Mouse (Mus musculus) neural tube, embryonic 14.5 days (tissue): ENCODE results near the gene Slfn9. TPM values are rescaled to one million over a fixed set of nuclear protein-coding genes. Genes with fewer than 3 reads are reported as not detected.
"Not testable (repeated sequence)": the region's sequence is repeated elsewhere in the genome, so short reads cannot be mapped to it uniquely, and the experiment has no call there.

Experiments used
- ATAC-seq: fragments of 200-750 bp; cut with Nextera tagmentation; 2 replicates; pipeline ENCODE4 v1.8.0; 2017; ENCODE audit warnings: low read depth, mild to moderate bottlenecking, moderate TSS enrichment, moderate library complexity
- H3K27ac ChIP-seq: fragments of 300-500 bp; sonication (generic); 2 replicates; pipeline ENCODE4 v1.5.1; 2014; ENCODE audit warnings: low read depth, mild to moderate bottlenecking, control low read depth, low read length, moderate library complexity, mixed read lengths
- H3K27me3 ChIP-seq: fragments of 300-500 bp; sonication (generic); 2 replicates; pipeline ENCODE4 v1.6.1; 2014; ENCODE audit warnings: low read length; ENCODE audit not compliant: control insufficient read depth, insufficient read depth
- H3K36me3 ChIP-seq: fragments of 300-500 bp; sonication (generic); 2 replicates; pipeline ENCODE4 v1.6.1; 2014; ENCODE audit warnings: low read length, mixed read lengths; ENCODE audit not compliant: control insufficient read depth, insufficient read depth
- H3K4me1 ChIP-seq: fragments of 300-500 bp; sonication (generic); 2 replicates; pipeline ENCODE4 v1.6.1; 2014; ENCODE audit warnings: low read length; ENCODE audit not compliant: control insufficient read depth, insufficient read depth
- H3K4me2 ChIP-seq: fragments of 300-500 bp; sonication (generic); 2 replicates; pipeline ENCODE4 v1.6.1; 2014; ENCODE audit warnings: mild to moderate bottlenecking, low read depth, low read length, control low read depth
- H3K4me3 ChIP-seq: fragments of 300-500 bp; sonication (generic); 2 replicates; pipeline ENCODE4 v1.5.1; 2014; ENCODE audit warnings: low read depth, low read length, control low read depth, mixed read lengths
- H3K9ac ChIP-seq: fragments of 300-500 bp; sonication (generic); replicated peaks from 2 replicates; pipeline ENCODE4 v1.6.1; 2014; ENCODE audit warnings: low read depth, mild to moderate bottlenecking, control low read depth, low read length, mixed read lengths
- H3K9me3 ChIP-seq: fragments of 300-500 bp; sonication (generic); 2 replicates; pipeline ENCODE4 v1.6.1; 2016; ENCODE audit warnings: low read length; ENCODE audit not compliant: control insufficient read depth
- WGBS: fragments of 180-500 bp; shearing (Covaris S2); extraction: QIAGEN DNeasy Blood & Tissue Kit; methylation state at CpG from one replicate; pipeline ENCODE4 v1.1.7; 2014; 5-methylcytosine and 5-hydroxymethylcytosine counted together
- polyA plus RNA-seq: library from polyadenylated mRNA; unstranded; fragments of >200 nt; fragmentation: Nextera tagmentation; extraction: Ambion mirVana; gene quantifications from 2 replicates; pipeline ENCODE4 v1.2.1, GENCODE M21; 2014

Slfn9 gene
- polyA plus RNA-seq: 0.56 and 1.4 TPM in 2 replicates

DNA sequence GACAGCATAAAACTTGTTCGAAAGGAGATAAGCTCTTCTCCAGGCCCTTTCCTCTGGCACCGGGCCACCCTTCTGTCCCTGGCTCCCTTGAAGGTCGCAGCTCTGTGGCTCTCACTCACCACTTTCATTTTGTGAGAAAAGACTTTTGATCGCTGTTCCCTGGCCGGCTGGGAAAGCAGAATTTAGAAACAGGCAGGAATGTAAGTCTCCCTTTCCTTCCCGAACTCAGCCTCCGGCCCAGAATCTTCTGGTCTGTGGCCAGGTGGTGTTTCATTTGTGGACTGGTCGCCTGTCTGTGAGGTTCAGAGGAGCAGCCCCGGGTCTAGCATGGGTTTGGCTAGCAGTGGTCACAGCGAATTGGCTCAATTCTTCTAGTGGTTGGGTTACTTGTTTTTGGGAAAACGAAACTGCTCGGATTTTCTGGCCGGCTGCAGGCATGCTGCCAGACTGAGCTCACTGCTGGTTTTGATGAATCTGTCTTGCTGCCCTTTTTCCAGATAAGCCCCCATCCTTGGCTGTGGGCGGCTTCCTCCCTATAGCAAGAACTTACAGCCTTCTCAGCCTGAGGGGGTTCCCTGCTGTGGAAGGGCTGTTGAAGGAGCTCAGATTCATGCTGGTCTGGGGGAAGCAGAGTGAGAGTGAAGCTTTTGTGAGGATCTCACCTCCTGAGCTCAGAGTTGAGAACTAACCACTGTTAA is at the start of gene Slfn9:
Gene Slfn9 (minus strand): TSS at position 362 of the 698 bp plus-strand sequence.
- Histone ChIP-seq H3K27me3 (0 out of 2 replicates have a peak, but pooled peaks cover 4% of the 10 kb centered on the region), H3K9ac (0 out of 2 replicates have a peak within 1 kb of the TSS, but pooled peaks have one; percentile 16), H3K4me1 (no peaks in the 10 kb centered on the region), H3K36me3 (no peaks in the 10 kb centered on the region), H3K4me2 (peak within 1 kb of the TSS; percentile 55), H3K4me3 (peak within 1 kb of the TSS; percentile 28), H3K9me3 (no peaks in the 10 kb centered on the region), H3K27ac (no peak within 1 kb of the TSS)
- no peak for ATAC-seq
- 8% methylated on average over 14 of the region's 14 CpGs for WGBS

DNA sequence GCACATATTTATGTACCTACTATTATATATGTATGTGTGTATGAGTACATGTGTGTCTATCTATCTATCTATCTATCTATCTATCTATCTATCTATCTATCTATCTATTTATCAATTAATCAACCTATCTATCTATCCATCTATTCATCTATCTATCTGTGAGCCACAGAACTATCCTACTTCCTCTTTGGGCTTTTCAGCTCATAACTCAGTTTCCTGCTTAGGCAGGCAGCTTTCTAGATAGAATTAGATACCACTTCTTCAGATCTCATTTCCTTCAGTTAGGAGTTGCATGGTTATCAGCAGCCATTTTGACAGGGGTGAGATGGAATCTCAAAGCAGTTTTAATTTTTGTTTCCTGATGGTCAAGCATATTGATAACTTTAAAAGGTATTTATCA is 49.4 kb upstream of the Slfn9 start:
- no peaks in the 10 kb centered on the region for H3K9me3 ChIP-seq
- no peak overlapping the region for H3K9ac ChIP-seq
- no peaks in the 10 kb centered on the region for H3K4me1 ChIP-seq
- H3K27ac ChIP-seq: no peak overlapping the region
- no peaks in the 10 kb centered on the region for H3K27me3 ChIP-seq
- no peak overlapping the region for H3K4me3 ChIP-seq
- H3K36me3 ChIP-seq: no peaks in the 10 kb centered on the region
- no peak for ATAC-seq
- H3K4me2 ChIP-seq: no peak overlapping the region

DNA sequence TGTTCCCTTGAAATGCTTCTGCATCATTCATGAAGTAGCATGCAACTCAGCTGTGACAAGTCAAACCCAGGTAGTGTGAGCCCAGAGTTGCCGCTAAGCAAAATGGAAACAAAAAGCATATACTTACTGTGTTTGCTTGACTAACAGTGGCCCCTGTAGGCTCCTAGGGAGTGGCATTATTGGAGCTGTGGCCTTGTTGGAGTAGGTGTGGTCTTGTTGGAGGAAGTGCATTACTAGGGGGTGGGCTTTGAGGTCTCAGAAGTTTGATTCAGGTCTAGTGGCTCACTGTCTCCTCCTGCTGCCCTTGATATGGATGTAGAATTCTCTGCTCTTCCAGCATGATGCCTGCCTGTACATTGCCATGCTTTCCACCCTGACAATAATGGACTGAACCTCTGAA is 48.7 kb upstream of the Slfn9 start:
- Histone ChIP-seq H3K4me2 (no peak overlapping the region), H3K4me1 (no peaks in the 10 kb centered on the region), H3K27ac (no peak overlapping the region), H3K4me3 (no peak overlapping the region), H3K9ac (no peak overlapping the region), H3K36me3 (no peaks in the 10 kb centered on the region), H3K9me3 (no peaks in the 10 kb centered on the region), H3K27me3 (no peaks in the 10 kb centered on the region)
- ATAC-seq: no peak
- WGBS: 28% methylated on average over 1 of the region's 1 CpGs

DNA sequence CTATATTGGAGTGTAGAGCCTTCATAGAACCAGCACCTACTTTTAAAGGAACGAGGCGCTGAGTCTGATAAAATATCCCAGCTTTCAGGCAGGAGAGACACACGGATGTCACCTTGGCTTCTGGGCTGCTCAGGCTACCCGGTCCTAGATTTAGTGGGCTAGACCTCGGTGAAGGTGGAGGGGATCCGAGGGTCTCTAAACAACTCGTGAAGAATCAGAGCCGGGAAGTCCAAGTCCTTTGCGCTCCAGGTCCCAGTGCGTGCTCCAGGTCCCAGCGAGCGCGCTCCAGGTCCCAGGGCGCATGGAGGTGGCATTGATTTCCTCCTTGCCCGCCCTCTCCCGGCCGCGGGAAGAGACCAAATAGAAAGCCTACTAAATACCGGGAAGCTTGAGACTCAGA is 48.2 kb upstream of the Slfn9 start:
- 16% methylated on average over 19 of the region's 19 CpGs for WGBS
- Histone ChIP-seq H3K4me3 (no peak overlapping the region), H3K4me1 (no peaks in the 10 kb centered on the region), H3K4me2 (no peak overlapping the region), H3K27ac (no peak overlapping the region), H3K36me3 (no peaks in the 10 kb centered on the region), H3K9ac (no peak overlapping the region), H3K27me3 (no peaks in the 10 kb centered on the region), H3K9me3 (no peaks in the 10 kb centered on the region)
- no peak for ATAC-seq

DNA sequence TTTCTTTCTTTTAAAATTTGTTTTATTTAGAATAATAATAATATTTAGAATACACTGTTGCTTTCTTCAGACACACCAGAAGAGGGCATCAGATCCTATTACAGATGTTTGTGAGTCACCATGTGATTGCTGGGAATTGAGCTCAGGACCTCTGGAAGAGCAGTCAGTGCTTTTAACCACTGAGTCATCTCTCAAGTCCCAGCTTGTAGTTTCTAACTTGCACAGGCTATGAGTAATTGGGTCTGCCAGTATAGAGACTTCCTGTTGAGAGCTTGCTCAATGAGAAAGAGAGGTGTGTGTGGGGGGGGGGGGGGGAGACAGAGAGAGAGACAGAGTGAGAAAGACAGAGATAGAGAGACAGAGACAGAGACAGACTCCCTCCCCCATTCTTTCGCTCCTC is 47.5 kb upstream of the Slfn9 start:
- Histone ChIP-seq H3K4me1 (no peaks in the 10 kb centered on the region), H3K27ac (no peak overlapping the region), H3K4me2 (no peak overlapping the region), H3K27me3 (no peaks in the 10 kb centered on the region), H3K9ac (no peak overlapping the region), H3K9me3 (no peaks in the 10 kb centered on the region), H3K4me3 (no peak overlapping the region), H3K36me3 (no peaks in the 10 kb centered on the region)
- no peak for ATAC-seq
- WGBS: 58% methylated on average over 1 of the region's 1 CpGs

DNA sequence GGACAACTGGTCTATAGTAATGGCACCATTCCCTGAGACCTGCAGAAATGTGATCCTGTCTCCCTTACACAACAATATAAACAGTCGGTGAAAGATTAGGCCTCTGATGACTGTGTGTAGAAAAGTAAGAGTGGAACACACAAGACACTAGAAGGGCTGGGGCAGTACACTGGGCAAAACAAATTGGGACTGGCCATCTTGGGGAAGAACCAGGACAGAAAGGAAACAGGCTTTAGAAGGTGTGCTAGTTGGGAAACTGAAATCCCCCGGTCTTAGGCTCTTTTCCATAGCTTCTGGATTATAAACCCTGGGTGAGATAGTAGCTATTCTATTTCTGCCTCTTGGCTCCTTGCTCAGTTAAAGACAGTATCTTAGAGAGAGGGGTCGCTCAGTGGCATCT is 47.1 kb upstream of the Slfn9 start:
- H3K9me3 ChIP-seq: not testable (repeated sequence)

DNA sequence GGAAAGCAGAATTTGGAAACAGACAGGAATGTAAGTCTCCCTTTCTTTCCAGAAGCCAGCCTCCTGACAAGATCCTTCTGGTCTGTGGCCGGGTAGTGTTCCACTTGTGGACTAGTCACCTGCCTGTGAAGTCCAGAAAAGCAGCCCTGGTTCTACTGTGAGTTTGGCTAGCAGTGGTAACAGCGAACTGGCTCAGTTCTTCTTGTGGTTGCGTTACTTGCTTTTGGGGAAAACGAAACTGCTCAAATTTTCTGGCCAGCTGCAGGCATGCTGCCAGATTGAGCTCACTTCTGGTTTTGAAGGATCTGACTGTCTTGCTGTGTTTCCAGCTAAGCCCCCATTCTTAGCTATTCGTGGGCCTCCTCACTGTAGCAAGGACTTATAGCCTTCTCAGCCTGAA is 29.0 kb upstream of the Slfn9 start, which contains the start of gene Slfn8:
Gene Slfn8 (minus strand): TSS at position 190 of the 400 bp plus-strand sequence.
- no peak within 1 kb of the TSS for H3K4me3 ChIP-seq
- no peak within 1 kb of the TSS for H3K4me2 ChIP-seq
- no peak within 1 kb of the TSS for H3K9ac ChIP-seq
- no peaks in the 10 kb centered on the region for H3K36me3 ChIP-seq
- WGBS: 81% methylated on average over 5 of the region's 5 CpGs
- H3K9me3 ChIP-seq: no peaks in the 10 kb centered on the region
- no peaks in the 10 kb centered on the region for H3K4me1 ChIP-seq
- H3K27ac ChIP-seq: no peak within 1 kb of the TSS
- no peaks in the 10 kb centered on the region for H3K27me3 ChIP-seq
- ATAC-seq: no peak

More for the DNA sequence above, 47.1 kb upstream of the Slfn9 start:
- not testable (repeated sequence) for H3K4me1 ChIP-seq, H3K27me3 ChIP-seq, H3K27ac ChIP-seq, H3K36me3 ChIP-seq, H3K4me3 ChIP-seq, H3K9ac ChIP-seq, ATAC-seq, H3K4me2 ChIP-seq
- WGBS: 88% methylated on average over 3 of the region's 3 CpGs

DNA sequence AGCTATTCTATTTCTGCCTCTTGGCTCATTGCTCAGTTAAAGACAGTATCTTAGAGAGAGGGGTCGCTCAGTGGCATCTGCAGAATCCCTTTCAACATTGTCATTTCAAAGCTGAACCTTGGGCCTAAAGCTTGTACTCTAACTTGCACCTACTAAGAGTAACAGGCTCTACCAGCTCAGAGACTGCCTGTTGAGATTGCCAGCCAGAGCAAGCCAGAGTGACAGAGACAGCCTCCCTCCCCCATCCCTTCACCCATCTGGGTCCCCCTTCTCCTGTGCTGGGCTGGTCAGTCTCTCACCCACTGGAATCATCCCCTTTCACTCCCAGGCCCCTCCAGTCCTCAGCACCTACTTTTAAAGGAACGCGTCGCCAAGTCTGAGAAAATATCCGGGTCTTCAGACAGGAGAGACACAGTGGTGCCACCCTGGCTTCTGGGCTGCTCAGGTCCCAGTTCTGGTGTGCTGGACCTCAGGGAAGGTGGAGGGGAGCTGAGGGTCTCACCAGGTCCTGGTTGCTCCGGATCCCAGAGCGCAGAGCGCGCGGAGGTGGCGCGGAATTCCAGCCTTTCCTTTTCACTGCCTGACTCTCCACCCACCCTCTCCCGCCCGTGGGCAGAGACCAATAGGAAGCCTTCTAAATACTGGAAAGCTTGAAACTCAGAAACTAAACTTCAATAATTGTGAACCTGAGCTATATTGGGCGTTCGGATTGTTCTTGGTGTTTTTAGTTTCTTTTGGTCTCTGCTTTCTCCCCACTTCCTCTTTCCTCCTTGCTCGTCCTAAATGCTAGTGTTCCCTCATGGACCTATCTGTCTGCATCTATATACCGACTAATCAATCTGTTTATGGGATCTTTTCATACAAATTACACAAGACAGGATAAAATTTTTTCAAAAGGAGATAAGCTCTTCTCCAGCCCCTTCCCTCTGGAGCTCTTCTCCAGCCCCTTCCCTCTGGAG is 28.2 kb upstream of the Slfn9 start:
- not testable (repeated sequence) for H3K9me3 ChIP-seq, H3K9ac ChIP-seq, H3K4me2 ChIP-seq, H3K36me3 ChIP-seq, H3K4me3 ChIP-seq, H3K27ac ChIP-seq, ATAC-seq, H3K27me3 ChIP-seq, H3K4me1 ChIP-seq
- WGBS: 82% methylated on average over 18 of the region's 18 CpGs

DNA sequence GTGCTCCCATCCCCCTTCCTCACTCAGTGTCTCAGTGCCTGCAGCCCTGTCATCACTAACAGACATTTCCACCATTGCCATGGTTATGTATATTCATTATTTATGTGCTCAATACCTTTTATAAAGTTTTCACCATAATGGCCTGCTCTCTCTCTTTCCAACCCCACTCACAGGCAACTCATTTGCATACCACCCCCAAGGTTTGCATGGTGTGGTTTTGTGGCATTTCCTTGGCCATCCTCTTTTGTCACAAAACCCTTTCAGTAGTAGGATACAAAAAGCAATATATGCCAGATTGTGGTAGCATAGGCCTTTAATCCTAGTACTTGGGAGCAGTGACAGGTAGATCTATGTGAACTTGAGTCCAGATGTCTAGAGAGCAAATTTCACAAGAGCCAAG is 24.5 kb upstream of the Slfn9 start:
- no peaks in the 10 kb centered on the region for H3K4me1 ChIP-seq
- no peak overlapping the region for H3K27ac ChIP-seq
- no peak for ATAC-seq
- no peaks in the 10 kb centered on the region for H3K36me3 ChIP-seq
- H3K9me3 ChIP-seq: no peaks in the 10 kb centered on the region
- H3K27me3 ChIP-seq: no peaks in the 10 kb centered on the region
- no peak overlapping the region for H3K4me2 ChIP-seq
- no peak overlapping the region for H3K4me3 ChIP-seq
- no peak overlapping the region for H3K9ac ChIP-seq
